Mouse (Mus musculus) heart, adult 2 months (tissue): Measurements from ENCODE around the gene Gm4559. TPM values are rescaled to one million over a fixed set of nuclear protein-coding genes. Genes with fewer than 3 reads are reported as not detected.
"Not testable (repeated sequence)": the region's sequence is repeated elsewhere in the genome, so short reads cannot be mapped to it uniquely, and the experiment has no call there.

Source experiments
- DNase-seq, 2 experiments: peaks; one replicate each; pipeline ENCODE4 v3.0.0; 2021
- H3K27ac ChIP-seq: fragments of 200-600 bp; 2 replicates; pipeline ENCODE4 v1.8.1; 2022
- H3K27me3 ChIP-seq: fragments of 200-500 bp; 2 replicates; pipeline ENCODE4 v1.6.1; 2012; ENCODE audit warnings: mild to moderate bottlenecking, low read length, inconsistent platforms, mixed read lengths; ENCODE audit not compliant: control insufficient read depth, insufficient read depth
- H3K36me3 ChIP-seq: fragments of 200-500 bp; 2 replicates; pipeline ENCODE4 v1.6.1; 2012; ENCODE audit warnings: low read length, inconsistent platforms; ENCODE audit not compliant: control insufficient read depth, insufficient read depth
- H3K4me1 ChIP-seq: fragments of 200-500 bp; 2 replicates; pipeline ENCODE4 v1.6.1; 2011; ENCODE audit warnings: low read length; ENCODE audit not compliant: control insufficient read depth, insufficient read depth
- H3K4me3 ChIP-seq: fragments of 200-600 bp; 2 replicates; pipeline ENCODE4 v1.8.1; 2022
- H3K79me2 ChIP-seq: fragments of 200-500 bp; replicated peaks from 2 replicates; pipeline ENCODE4 v1.6.1; 2012; ENCODE audit warnings: mild to moderate bottlenecking, inconsistent platforms, low read length, moderate library complexity, mixed read lengths; ENCODE audit not compliant: control insufficient read depth, insufficient read depth
- H3K9ac ChIP-seq: fragments of 200-500 bp; 2 replicates; pipeline ENCODE4 v1.6.1; 2012; ENCODE audit warnings: low read depth, mild to moderate bottlenecking, control low read depth, inconsistent platforms, low read length, mixed read lengths
- CTCF ChIP-seq: fragments of 200-600 bp; IDR thresholded peaks from 2 replicates; pipeline ENCODE4 v1.8.1; 2022; ENCODE audit warnings: antibody characterized with exemption, mild to moderate bottlenecking, moderate library complexity
- EP300 ChIP-seq: fragments of 200-500 bp; IDR thresholded peaks from 2 replicates; pipeline ENCODE4 v1.6.1; 2011; ENCODE audit warnings: low read depth, low read length, control low read depth; ENCODE audit not compliant: insufficient read depth
- POLR2A ChIP-seq: fragments of 200-500 bp; IDR thresholded peaks from 2 replicates; pipeline ENCODE4 v1.6.1; 2011; ENCODE audit warnings: mild to moderate bottlenecking, low read depth, low read length, control low read depth; ENCODE audit not compliant: insufficient read depth
- WGBS: fragments of 180-500 bp; shearing (Covaris S2); methylation state at CpG from one replicate; pipeline ENCODE4 v1.1.7; 2018; 5-methylcytosine and 5-hydroxymethylcytosine counted together
- intact Hi-C: fragments of 180-260 bp; cut with DNase I; formaldehyde crosslinking; loops from one replicate; pipeline ENCODE4 v1.15.1; 2025
- long read RNA-seq: library from polyadenylated mRNA; stranded (forward); transcript quantifications from one replicate; pipeline ENCODE4 v2.0.0, GENCODE M21; 2021
- polyA plus RNA-seq: library from polyadenylated mRNA; depleted of rRNA; stranded (reverse); fragments of >200 nt; gene quantifications from 2 replicates; pipeline ENCODE4 v1.2.3, GENCODE M21; 2012; rRNA removed
- total RNA-seq, 2 experiments: library from RNA; stranded (reverse); gene quantifications; 2 replicates each; pipeline ENCODE4 v1.2.3; 2021

The Gm4559 gene
- total RNA-seq, result not detected
- polyA plus RNA-seq, result not detected in 2 replicates
- long read RNA-seq, result 0 reads

DNA sequence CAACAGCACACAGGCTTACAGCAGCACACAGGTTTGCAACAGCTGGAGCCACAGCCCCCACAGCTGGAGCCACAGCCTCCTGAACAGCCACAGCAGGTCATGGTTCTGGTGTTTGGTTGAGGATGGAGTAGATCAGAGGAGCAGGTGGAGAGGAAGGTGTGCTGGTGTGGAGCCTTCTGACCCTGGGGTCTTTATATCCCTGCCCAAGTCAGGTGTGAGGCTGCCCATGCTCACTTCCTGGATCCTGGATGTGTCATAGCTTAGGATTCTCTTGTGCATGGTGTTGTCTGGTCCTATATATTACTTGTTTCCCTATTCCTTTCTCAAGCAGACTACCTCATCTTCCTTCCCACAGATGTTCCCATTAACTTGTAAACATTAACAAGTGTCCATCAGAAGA lies at the start of gene Gm4559:
Gene Gm4559, minus strand, starts transcription at position 101 of the 400 bp plus-strand sequence.
- DNase-seq, intact Hi-C loops, H3K4me1 ChIP-seq: not testable (repeated sequence)

GRCm38 (mm10) chr7:142323396-142324117 lies 49.4 kb upstream of the Gm4559 start:
- no peaks in the 10 kb centered on the region for H3K36me3 ChIP-seq
- H3K4me1 ChIP-seq, result no peaks in the 10 kb centered on the region
- H3K27me3 ChIP-seq, result no peaks in the 10 kb centered on the region
- H3K79me2 ChIP-seq, result no peaks in the 10 kb centered on the region
- no peak overlapping the region for H3K4me3 ChIP-seq
- intact Hi-C loops, result no loop called here
- H3K9ac ChIP-seq, result no peak overlapping the region
- 80% methylated on average over 12 of the region's 12 CpGs for WGBS
- no peak overlapping the region for H3K27ac ChIP-seq
- DNase-seq, result no peak
- TF ChIP-seq CTCF, result no peak
- no peak for TF ChIP-seq EP300
- no peak for TF ChIP-seq POLR2A

More for the DNA sequence above, at the start of gene Gm4559:
- H3K27ac ChIP-seq, H3K36me3 ChIP-seq, H3K4me3 ChIP-seq, H3K9ac ChIP-seq, H3K27me3 ChIP-seq, H3K79me2 ChIP-seq: not testable (repeated sequence)

DNA sequence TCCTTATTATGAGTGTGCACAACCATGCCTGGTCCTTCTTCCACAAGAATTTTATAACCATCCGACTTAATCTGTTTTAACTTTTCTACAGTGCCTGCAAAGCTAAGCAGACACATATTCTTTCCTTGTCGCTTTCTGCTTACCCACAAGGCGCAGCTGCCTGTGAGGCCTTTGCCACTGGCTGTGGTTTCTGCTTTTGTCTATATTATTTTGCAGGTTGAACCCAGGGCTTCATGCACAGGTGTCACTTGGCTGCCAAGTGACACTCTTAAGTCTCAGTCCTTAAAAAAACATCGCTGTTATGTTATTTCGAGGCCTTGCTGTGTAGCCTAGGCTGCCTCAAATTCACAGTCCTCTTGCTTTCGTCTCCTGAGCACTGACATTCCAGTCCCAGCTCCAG lies 48.5 kb upstream of the Gm4559 start:
- no peak overlapping the region for H3K27ac ChIP-seq
- H3K27me3 ChIP-seq, result no peaks in the 10 kb centered on the region
- H3K4me3 ChIP-seq, result no peak overlapping the region
- H3K4me1 ChIP-seq, result no peaks in the 10 kb centered on the region
- TF ChIP-seq CTCF (no peak), POLR2A (no peak), EP300 (no peak)
- H3K79me2 ChIP-seq, result no peaks in the 10 kb centered on the region
- 93% methylated on average over 6 of the region's 6 CpGs for WGBS
- no peaks in the 10 kb centered on the region for H3K36me3 ChIP-seq
- intact Hi-C loops, result no loop called here
- H3K9ac ChIP-seq, result no peak overlapping the region
- DNase-seq, result no peak

GRCm38 (mm10) chr7:142321637-142322306 lies 47.6 kb upstream of the Gm4559 start:
- intact Hi-C loops, H3K36me3 ChIP-seq, H3K4me3 ChIP-seq, H3K27me3 ChIP-seq, DNase-seq, H3K9ac ChIP-seq, H3K4me1 ChIP-seq, H3K27ac ChIP-seq, H3K79me2 ChIP-seq: not testable (repeated sequence)
- 93% methylated on average over 6 of the region's 10 CpGs for WGBS

DNA sequence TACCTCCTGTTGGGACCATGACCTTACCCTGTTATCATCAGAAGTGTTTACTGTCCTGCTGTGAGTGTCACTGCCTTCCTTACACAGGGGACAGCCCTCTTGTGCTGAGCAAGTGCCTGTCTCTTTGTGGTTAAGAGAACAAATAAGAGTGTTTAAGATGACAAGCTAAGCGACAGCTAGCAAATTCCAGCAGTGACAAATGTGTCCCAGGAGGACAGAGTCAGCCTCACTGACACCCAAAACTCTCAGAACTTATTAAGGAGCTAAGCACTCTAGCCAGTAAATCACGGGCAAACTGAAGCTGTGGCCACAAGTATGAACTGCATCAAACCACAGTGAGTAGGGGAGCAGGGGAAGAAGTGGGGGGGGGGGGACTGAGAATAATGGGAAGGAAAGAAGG lies 46.7 kb upstream of the Gm4559 start:
- no peak for TF ChIP-seq EP300
- no peak for TF ChIP-seq POLR2A
- TF ChIP-seq CTCF, result no peak
- Histone ChIP-seq H3K36me3 (no peaks in the 10 kb centered on the region), H3K9ac (no peak overlapping the region), H3K79me2 (no peaks in the 10 kb centered on the region), H3K4me1 (no peaks in the 10 kb centered on the region), H3K27ac (no peak overlapping the region), H3K27me3 (no peaks in the 10 kb centered on the region), H3K4me3 (no peak overlapping the region)
- WGBS, result 47% methylated on average over 2 of the region's 2 CpGs
- intact Hi-C loops, result no loop called here
- DNase-seq, result no peak

GRCm38 (mm10) chr7:142319124-142319523 lies 45.0 kb upstream of the Gm4559 start:
- Histone ChIP-seq H3K27me3 (no peaks in the 10 kb centered on the region), H3K79me2 (no peaks in the 10 kb centered on the region), H3K27ac (no peak overlapping the region), H3K4me3 (no peak overlapping the region), H3K4me1 (no peaks in the 10 kb centered on the region), H3K9ac (no peak overlapping the region), H3K36me3 (no peaks in the 10 kb centered on the region)
- intact Hi-C loops, result loop anchor here (5.0 kb wide), 2 partner anchors 178 to 358 kb away; partner anchors contain the start of gene Tnnt3
- no peak for TF ChIP-seq POLR2A
- TF ChIP-seq CTCF, result no peak
- TF ChIP-seq EP300, result no peak
- no peak for DNase-seq
- 94% methylated on average over 11 of the region's 11 CpGs for WGBS
